Comparison of ENCODE assay signal across 8 mouse cellular contexts in the genomic region with DNA sequence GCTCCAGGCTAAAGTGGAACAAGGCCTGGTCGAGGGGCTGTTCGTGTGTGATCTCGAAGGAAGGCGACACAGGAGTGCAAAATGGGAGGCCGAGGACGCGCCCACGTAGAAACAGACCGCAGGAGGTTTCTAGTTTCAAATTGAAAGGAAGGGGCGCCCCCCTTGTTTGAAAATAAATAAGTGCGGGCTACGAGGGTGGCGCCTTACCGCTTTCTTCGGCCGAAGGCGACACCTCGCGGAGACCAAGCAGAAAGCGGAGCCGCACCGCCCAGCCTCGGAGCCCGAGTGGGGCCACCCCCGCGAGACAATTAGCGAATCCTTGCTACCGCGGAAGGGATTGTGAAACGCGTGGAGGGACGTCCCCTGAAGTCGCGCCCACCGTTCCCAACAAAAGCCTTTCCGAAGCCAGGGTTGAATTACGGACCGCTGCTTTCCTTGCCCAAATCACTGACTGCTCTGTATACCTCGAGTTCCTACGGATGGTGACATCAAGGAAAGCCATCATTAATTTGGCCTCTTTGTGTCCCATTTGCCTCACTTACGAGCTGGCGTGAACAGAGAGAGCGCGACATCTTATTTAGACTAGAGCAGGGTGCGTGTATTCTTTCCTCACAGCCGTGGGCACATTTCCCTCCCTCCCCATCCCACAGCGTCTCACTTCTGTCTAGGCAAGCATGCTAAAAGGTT. TPM values are rescaled to one million over a fixed set of nuclear protein-coding genes. Genes with fewer than 3 reads are reported as not detected.
DNase-seq lines count a peak whose midpoint lies in the region; ATAC-seq lines count a peak whose summit lies in the region.

No protein-coding gene starts in this region.

- H3K4me1 ChIP-seq in hindbrain, embryonic 13.5 days (replicated peaks) = peaks cover 25% of the 10 kb centered on the region

- H3K27me3 ChIP-seq in hindbrain, embryonic 13.5 days = no peaks in the 10 kb centered on the region

- peak overlapping the region; percentile 98 for H3K27ac ChIP-seq in hindbrain, embryonic 13.5 days

- peak overlapping the region; percentile 72 for H3K9ac ChIP-seq in hindbrain, embryonic 13.5 days

- peaks cover 9% of the 10 kb centered on the region; the same call in 1 of the 2 replicates for H3K36me3 ChIP-seq in hindbrain, embryonic 13.5 days

- peak overlapping the region; percentile 97 for H3K4me2 ChIP-seq in hindbrain, embryonic 13.5 days

- peak; percentile 78 for ATAC-seq in hindbrain, embryonic 13.5 days (ENCODE audit: low FRiP score)

- DNase-seq in R1 (ENCODE audit: low read depth, low spot score) = peak; percentile 96
- DNase-seq in cerebellum, postnatal 10 days = peak; percentile 96
- DNase-seq in frontal cortex, postnatal 25 days (ENCODE audit: low spot score in 2 of 2) = peak; percentile 73 to 74
- peak; percentile 80 to 83 for DNase-seq in layer of hippocampus, postnatal 25 days (ENCODE audit: extremely low spot score in 1 of 2, low spot score in 1 of 2)
- peak; percentile 87 for DNase-seq in lung, postnatal 14 days
- peak; percentile 94 for DNase-seq in retina, embryonic 14.5 days (ENCODE audit: low spot score)
- peak; percentile 87 for DNase-seq in thymus, postnatal 25 days

- H3K4me3 ChIP-seq in hindbrain, embryonic 13.5 days = peak overlapping the region; percentile 84

- WGBS in hindbrain, embryonic 13.5 days = under 1% methylated on average over 47 of the region's 47 CpGs

- no peaks in the 10 kb centered on the region for H3K9me3 ChIP-seq in hindbrain, embryonic 13.5 days

RNA-seq across cellular contexts. Expression of a gene that starts 0.8 kb away (rescaled TPM):
- 58.9 and 63.9 TPM in 2 replicates for polyA plus RNA-seq in hindbrain, embryonic 13.5 days (2015; fragmentation: Nextera tagmentation; extraction: Ambion mirVana)
- total RNA-seq in layer of hippocampus, postnatal 25 days (2021) = 10 to 100 TPM; 12.2 to 14.1 TPM

Comparison
In these comparisons a context has a peak if more than half of its experiments do, and no peak if none do; other contexts are left out.
1. Peak in every context shown above with its lines: DNase-seq, ATAC-seq, H3K4me3 ChIP-seq and H3K27ac ChIP-seq.